Mouse (Mus musculus) neural tube, embryonic 14.5 days (tissue): ENCODE data around the gene Tmem91. TPM values are rescaled to one million over a fixed set of nuclear protein-coding genes. Genes with fewer than 3 reads are reported as not detected.
A peak's percentile ranks its signal among the peaks of the same experiment; 100 is the strongest.

ENCODE experiments used
- ATAC-seq: fragments of 200-750 bp; cut with Nextera tagmentation; 2 replicates; pipeline ENCODE4 v1.8.0; 2017; ENCODE audit warnings: low read depth, mild to moderate bottlenecking, moderate TSS enrichment, moderate library complexity
- H3K27ac ChIP-seq: fragments of 300-500 bp; sonication (generic); 2 replicates; pipeline ENCODE4 v1.5.1; 2014; ENCODE audit warnings: low read depth, mild to moderate bottlenecking, control low read depth, low read length, moderate library complexity, mixed read lengths
- H3K27me3 ChIP-seq: fragments of 300-500 bp; sonication (generic); 2 replicates; pipeline ENCODE4 v1.6.1; 2014; ENCODE audit warnings: low read length; ENCODE audit not compliant: control insufficient read depth, insufficient read depth
- H3K36me3 ChIP-seq: fragments of 300-500 bp; sonication (generic); 2 replicates; pipeline ENCODE4 v1.6.1; 2014; ENCODE audit warnings: low read length, mixed read lengths; ENCODE audit not compliant: control insufficient read depth, insufficient read depth
- H3K4me1 ChIP-seq: fragments of 300-500 bp; sonication (generic); 2 replicates; pipeline ENCODE4 v1.6.1; 2014; ENCODE audit warnings: low read length; ENCODE audit not compliant: control insufficient read depth, insufficient read depth
- H3K4me2 ChIP-seq: fragments of 300-500 bp; sonication (generic); 2 replicates; pipeline ENCODE4 v1.6.1; 2014; ENCODE audit warnings: mild to moderate bottlenecking, low read depth, low read length, control low read depth
- H3K4me3 ChIP-seq: fragments of 300-500 bp; sonication (generic); 2 replicates; pipeline ENCODE4 v1.5.1; 2014; ENCODE audit warnings: low read depth, low read length, control low read depth, mixed read lengths
- H3K9ac ChIP-seq: fragments of 300-500 bp; sonication (generic); replicated peaks from 2 replicates; pipeline ENCODE4 v1.6.1; 2014; ENCODE audit warnings: low read depth, mild to moderate bottlenecking, control low read depth, low read length, mixed read lengths
- H3K9me3 ChIP-seq: fragments of 300-500 bp; sonication (generic); 2 replicates; pipeline ENCODE4 v1.6.1; 2016; ENCODE audit warnings: low read length; ENCODE audit not compliant: control insufficient read depth
- WGBS: fragments of 180-500 bp; shearing (Covaris S2); extraction: QIAGEN DNeasy Blood & Tissue Kit; methylation state at CpG from one replicate; pipeline ENCODE4 v1.1.7; 2014; 5-methylcytosine and 5-hydroxymethylcytosine counted together
- polyA plus RNA-seq: library from polyadenylated mRNA; unstranded; fragments of >200 nt; fragmentation: Nextera tagmentation; extraction: Ambion mirVana; gene quantifications from 2 replicates; pipeline ENCODE4 v1.2.1, GENCODE M21; 2014

Gene Tmem91
- polyA plus RNA-seq, 1 experiment from 2014 or later = 66.3 TPM

DNA sequence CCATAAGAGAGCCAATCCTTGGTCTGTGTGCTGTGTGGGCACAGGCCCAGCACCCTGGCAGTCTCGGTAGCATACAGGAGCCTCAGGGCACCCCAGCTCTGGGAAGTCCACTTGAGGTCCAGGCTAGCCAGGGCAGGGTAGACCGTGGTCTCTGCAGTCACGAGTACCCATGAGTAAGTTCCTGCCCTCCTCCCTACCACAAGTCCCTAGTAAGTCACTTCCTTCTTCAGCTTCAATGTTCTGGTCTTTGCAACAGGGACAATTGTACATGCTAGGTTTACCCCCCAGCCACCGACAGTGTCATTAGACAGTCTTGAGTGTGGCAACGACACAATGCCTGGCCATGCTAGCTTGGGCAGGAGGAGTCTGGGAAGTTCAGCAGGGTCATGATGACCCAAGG lies 42.3 kb downstream of the Tmem91 start:
- Histone ChIP-seq H3K4me1 (peaks cover under 1% of the 10 kb centered on the region; the same call in 1 of the 2 replicates), H3K9me3 (no peaks in the 10 kb centered on the region), H3K27me3 (0 out of 2 replicates have a peak, but pooled peaks cover 3% of the 10 kb centered on the region), H3K4me3 (no peak overlapping the region), H3K27ac (no peak overlapping the region), H3K4me2 (no peak overlapping the region), H3K9ac (no peak overlapping the region), H3K36me3 (peaks cover 30% of the 10 kb centered on the region)
- ATAC-seq = no peak
- 98% methylated on average over 5 of the region's 5 CpGs for WGBS

DNA sequence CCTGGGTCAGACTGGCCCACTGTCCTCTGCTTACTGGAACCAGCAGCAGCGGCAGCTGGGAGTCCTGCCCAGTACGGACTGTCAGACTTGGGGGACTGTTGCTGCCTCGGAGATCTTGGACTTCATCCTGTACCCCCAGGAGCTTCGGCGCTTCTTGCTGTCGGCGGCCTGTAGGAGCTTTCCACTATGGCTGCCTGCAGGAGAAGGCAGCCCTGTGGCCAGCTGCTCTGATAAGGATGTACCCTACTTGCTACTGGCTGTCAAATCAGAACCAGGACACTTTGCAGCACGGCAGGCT lies 46.7 kb downstream of the Tmem91 start:
- 72% methylated on average over 8 of the region's 8 CpGs for WGBS
- no peak for ATAC-seq
- H3K27ac ChIP-seq = no peak overlapping the region
- H3K27me3 ChIP-seq = 0 out of 2 replicates have a peak, but pooled peaks cover 3% of the 10 kb centered on the region
- no peak overlapping the region for H3K4me2 ChIP-seq
- H3K9ac ChIP-seq = no peak overlapping the region
- peaks cover 29% of the 10 kb centered on the region for H3K36me3 ChIP-seq
- H3K4me3 ChIP-seq = no peak overlapping the region
- H3K9me3 ChIP-seq = no peaks in the 10 kb centered on the region
- peaks cover 11% of the 10 kb centered on the region for H3K4me1 ChIP-seq

DNA sequence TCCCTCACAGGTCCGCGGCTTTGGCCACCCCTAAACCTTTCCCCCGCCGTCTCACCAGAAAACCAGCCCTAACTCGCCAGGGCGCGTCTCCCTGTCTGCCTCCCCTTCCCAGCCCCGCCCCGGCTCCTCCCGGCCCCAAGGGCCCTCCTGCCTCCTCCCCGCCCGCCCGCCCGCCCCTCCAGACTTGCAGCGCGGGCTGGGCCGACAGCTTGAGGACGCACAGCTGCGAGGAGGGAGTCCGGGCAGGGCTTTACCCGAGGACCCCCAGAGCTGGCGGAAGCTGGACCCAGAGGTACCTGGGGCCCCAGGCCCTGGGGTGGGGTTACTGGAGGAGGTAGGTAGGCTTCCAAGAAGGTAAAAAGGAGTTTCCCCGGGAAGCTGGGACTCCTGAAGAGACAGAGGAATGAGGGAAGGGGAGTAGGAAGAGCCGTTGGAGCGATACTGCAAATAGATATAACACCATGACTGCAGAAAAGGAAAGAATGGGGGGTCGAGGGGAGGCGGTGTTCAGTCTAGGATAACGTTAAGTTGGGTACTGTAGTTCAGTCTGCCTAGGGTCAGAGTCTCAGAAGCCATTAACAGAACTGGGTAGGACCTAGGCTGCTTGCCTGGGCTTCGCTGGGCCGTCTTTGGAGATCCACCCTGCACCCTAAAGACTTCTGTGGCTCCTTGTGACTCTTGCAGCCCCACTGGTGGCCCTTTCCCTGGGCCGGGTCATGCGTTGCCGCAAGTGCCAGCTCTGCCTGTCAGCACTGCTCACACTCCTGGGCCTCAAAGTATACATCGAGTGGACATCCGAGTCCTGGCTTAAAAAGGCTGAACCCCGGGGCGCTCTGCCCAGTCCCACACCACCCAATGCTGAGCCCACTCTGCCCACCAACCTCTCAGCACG lies 47.3 kb downstream of the Tmem91 start:
- 0 out of 2 replicates have a peak, but pooled peaks cover 3% of the 10 kb centered on the region for H3K27me3 ChIP-seq
- H3K27ac ChIP-seq = no peak overlapping the region
- H3K9me3 ChIP-seq = no peaks in the 10 kb centered on the region
- peaks cover 25% of the 10 kb centered on the region for H3K36me3 ChIP-seq
- H3K4me3 ChIP-seq = peak overlapping the region; percentile 15
- WGBS = 18% methylated on average over 38 of the region's 38 CpGs
- peak overlapping the region; percentile 43 for H3K4me2 ChIP-seq
- ATAC-seq = peak; percentile 29; the same call in 1 of the 2 replicates
- H3K9ac ChIP-seq = peak overlapping the region; percentile 39
- H3K4me1 ChIP-seq = peaks cover 11% of the 10 kb centered on the region

DNA sequence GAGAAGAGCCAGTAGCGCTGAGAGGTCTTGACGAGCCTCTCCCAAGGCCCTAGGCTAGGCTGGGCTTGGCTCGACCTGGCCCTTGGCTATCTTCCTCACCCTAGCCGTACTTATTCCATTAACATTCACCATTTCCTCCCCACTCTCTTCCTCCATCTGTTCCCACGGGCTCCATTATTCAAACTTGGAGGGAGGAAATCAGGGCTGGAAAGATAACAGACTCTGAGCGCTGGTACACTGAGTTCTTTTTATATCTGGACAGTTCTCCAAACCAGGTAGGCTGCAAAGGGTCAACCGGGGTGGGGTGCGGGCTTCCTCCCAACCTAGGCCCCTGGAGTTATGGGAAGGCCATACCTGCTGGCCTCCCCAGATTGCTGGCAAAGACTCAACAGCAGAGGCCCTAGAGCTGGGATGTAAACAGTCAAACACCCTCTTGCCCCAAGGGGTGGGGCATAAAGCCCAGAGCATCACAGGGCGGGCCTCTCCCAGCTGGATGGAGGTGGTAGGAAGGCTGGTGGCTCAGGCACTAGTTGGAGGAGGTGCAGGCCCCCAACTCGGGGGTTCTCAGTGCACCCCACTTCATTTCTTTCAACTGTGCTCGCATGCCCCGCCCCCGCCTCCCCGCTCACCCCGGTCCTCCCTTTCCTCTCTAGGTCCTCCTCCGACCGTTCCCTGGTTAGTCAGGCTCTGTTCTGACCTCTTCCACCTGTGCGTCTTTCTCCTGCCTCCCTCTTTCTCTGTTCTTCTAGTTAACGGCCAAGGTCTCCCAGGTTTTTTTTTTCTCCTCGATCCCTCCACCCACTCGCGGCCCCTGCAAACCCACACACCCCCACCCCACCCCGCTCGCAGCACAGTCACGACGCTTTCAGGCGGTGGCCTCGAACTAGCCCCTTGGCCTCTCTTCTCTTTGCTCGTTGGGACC lies 48.2 kb downstream of the Tmem91 start, which contains the start of gene B3gnt8:
TSS of gene B3gnt8 (plus strand) at position 146 of the 922 bp plus-strand sequence.
- Histone ChIP-seq H3K9ac (peak within 1 kb of the TSS; percentile 39), H3K4me1 (peaks cover 11% of the 10 kb centered on the region), H3K9me3 (no peaks in the 10 kb centered on the region), H3K4me2 (peak within 1 kb of the TSS; percentile 43), H3K4me3 (peak within 1 kb of the TSS; percentile 15), H3K27ac (no peak within 1 kb of the TSS), H3K36me3 (peaks cover 16% of the 10 kb centered on the region), H3K27me3 (0 out of 2 replicates have a peak, but pooled peaks cover 3% of the 10 kb centered on the region)
- 21% methylated on average over 29 of the region's 29 CpGs for WGBS
- ATAC-seq = peak; percentile 36; the same call in 1 of the 2 replicates

DNA sequence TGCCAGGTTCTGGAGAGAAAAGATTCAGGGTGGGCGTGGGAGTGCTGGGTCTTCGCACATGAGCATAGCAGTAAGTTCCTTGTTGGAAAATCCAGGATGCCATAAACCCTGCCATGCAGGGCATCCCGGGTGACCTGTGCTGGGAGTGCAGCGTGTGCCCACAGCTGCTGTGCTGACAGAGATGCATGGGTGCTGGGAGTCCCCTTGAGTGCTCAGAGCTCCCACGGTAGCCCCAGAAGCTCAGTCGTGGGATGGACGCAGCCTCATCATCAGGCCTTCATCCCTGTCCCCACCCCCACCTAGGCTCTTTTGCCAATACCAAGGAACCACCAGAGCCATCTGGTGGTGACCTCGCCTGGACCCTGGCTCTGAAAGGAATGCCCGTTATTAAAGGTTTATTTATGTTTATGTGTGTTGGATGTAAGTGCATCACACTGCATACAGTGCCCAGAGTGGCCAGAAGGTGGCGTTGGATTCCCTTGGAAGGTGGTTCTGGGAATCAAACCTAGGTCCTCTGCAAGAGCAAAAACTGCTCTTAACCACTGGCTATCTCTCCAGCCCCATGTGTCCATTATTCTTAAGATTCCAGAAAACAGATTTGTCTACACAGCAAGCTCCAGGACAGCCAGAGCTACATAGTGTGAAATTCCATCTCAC lies 49.2 kb downstream of the Tmem91 start:
- ATAC-seq = no peak
- 80% methylated on average over 10 of the region's 10 CpGs for WGBS

DNA sequence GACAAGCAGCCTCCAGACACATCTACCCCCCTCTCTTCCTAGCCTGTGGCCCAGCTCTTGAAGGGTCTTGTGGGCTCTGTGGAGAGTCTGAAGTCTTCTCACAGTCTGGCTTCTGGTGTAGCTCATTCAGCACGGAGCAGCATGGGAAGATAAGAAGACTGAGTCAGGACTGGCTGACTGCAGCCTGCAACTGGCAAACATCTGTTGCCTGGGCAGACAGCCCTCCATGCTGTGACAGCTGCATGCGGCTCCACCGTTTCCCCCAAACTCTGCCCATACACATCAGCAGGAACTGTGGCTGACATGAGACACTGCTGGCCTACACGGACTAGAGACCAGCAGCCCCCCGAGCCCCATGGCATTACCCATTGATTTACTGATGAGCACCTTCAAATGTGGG lies 50.1 kb downstream of the Tmem91 start:
- 86% methylated on average over 5 of the region's 5 CpGs for WGBS
- Histone ChIP-seq H3K9ac (no peak overlapping the region), H3K4me3 (no peak overlapping the region), H3K36me3 (peaks cover 5% of the 10 kb centered on the region), H3K4me1 (peaks cover 11% of the 10 kb centered on the region), H3K4me2 (no peak overlapping the region), H3K9me3 (no peaks in the 10 kb centered on the region), H3K27ac (no peak overlapping the region), H3K27me3 (0 out of 2 replicates have a peak, but pooled peaks cover 3% of the 10 kb centered on the region)
- no peak for ATAC-seq

More for the DNA sequence above, 49.2 kb downstream of the Tmem91 start:
- H3K4me1 ChIP-seq = peaks cover 11% of the 10 kb centered on the region
- no peak overlapping the region for H3K4me2 ChIP-seq
- no peaks in the 10 kb centered on the region for H3K9me3 ChIP-seq
- no peak overlapping the region for H3K4me3 ChIP-seq
- H3K27me3 ChIP-seq = 0 out of 2 replicates have a peak, but pooled peaks cover 3% of the 10 kb centered on the region
- H3K36me3 ChIP-seq = peaks cover 12% of the 10 kb centered on the region
- no peak overlapping the region for H3K27ac ChIP-seq
- H3K9ac ChIP-seq = no peak overlapping the region

DNA sequence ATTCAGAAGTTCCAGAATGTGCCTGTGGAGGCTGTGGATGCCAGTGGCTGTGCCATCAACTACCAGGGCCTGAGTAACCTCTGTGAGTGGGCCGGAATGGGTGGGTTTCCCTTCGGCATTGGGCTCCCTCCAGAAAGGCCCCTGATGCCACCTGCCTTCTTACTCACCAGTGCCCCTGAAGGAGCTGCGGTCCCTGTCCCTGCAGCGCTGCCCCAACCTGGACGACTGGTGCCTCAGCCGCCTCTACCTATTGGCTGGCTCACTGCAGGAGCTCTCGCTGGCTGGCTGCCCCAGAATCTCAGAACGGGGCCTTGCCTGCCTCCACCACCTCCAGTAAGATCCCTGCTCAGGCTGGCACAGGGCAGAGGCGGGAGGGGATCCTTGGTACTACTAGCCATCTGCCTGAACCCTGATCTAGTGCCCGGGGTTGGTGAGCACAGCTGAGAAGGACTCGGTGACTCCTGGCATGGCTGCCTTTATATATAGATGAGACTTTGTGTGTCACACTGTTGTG lies 51.1 kb downstream of the Tmem91 start:
- Histone ChIP-seq H3K27me3 (0 out of 2 replicates have a peak, but pooled peaks cover 3% of the 10 kb centered on the region), H3K4me3 (no peak overlapping the region), H3K4me1 (peaks cover 11% of the 10 kb centered on the region), H3K27ac (no peak overlapping the region), H3K4me2 (no peak overlapping the region), H3K9ac (no peak overlapping the region), H3K9me3 (no peaks in the 10 kb centered on the region), H3K36me3 (no peaks in the 10 kb centered on the region)
- 95% methylated on average over 11 of the region's 11 CpGs for WGBS
- no peak for ATAC-seq

DNA sequence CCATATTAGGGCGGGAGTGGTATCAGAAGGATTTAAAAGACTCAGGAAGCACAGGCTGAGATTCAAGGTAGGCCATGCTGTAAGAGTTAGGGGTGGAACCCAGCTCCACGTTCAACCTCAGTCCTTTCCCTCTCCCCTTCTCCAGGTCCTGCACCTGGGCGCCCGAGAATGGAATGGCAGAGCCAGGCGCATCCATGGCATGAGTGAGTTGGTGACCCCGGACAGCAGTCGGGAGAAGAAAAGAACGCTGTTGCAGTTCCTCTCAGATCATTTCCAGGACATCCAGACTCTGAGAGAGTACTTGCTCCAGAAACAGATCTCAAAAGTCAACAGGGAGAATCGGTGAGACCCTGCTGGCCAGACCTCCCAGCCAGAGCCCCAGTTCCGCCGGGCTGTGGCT lies 54.2 kb downstream of the Tmem91 start:
- Histone ChIP-seq H3K9me3 (no peaks in the 10 kb centered on the region), H3K27me3 (no peaks in the 10 kb centered on the region), H3K4me2 (no peak overlapping the region), H3K4me1 (no peaks in the 10 kb centered on the region), H3K27ac (no peak overlapping the region), H3K36me3 (no peaks in the 10 kb centered on the region), H3K4me3 (no peak overlapping the region), H3K9ac (no peak overlapping the region)
- 92% methylated on average over 11 of the region's 11 CpGs for WGBS
- ATAC-seq = no peak
